Mouse (Mus musculus) kidney, postnatal 0 days (tissue): ENCODE data around the gene Tmem270. TPM values are rescaled to one million over a fixed set of nuclear protein-coding genes. Genes with fewer than 3 reads are reported as not detected.

Experiments used
- ATAC-seq: fragments of 200-750 bp; cut with Nextera tagmentation; replicated peaks from 2 replicates; pipeline ENCODE4 v1.8.0; 2017; ENCODE audit warnings: low read depth, moderate number of reproducible peaks, moderate TSS enrichment, moderate library complexity; ENCODE audit not compliant: low FRiP score
- DNase-seq: peaks from one replicate; pipeline ENCODE4 v3.0.0-alpha.2; 2016; ENCODE audit warnings: low spot score
- H3K27ac ChIP-seq: fragments of 300-500 bp; sonication (generic); 2 replicates; pipeline ENCODE4 v1.5.1; 2014; ENCODE audit warnings: mild to moderate bottlenecking
- H3K27me3 ChIP-seq: fragments of 300-500 bp; sonication (generic); 2 replicates; pipeline ENCODE4 v1.6.1; 2014; ENCODE audit warnings: low read length, mixed read lengths; ENCODE audit not compliant: insufficient read depth
- H3K36me3 ChIP-seq: fragments of 300-500 bp; sonication (generic); 2 replicates; pipeline ENCODE4 v1.6.1; 2014; ENCODE audit warnings: low read length, mixed read lengths; ENCODE audit not compliant: insufficient read depth
- H3K4me1 ChIP-seq: fragments of 300-500 bp; sonication (generic); replicated peaks from 2 replicates; pipeline ENCODE4 v1.6.1; 2014; ENCODE audit warnings: antibody characterized with exemption, low read length, mixed read lengths; ENCODE audit not compliant: insufficient read depth
- H3K4me2 ChIP-seq: fragments of 300-500 bp; sonication (generic); 2 replicates; pipeline ENCODE4 v1.6.1; 2014; ENCODE audit warnings: mild to moderate bottlenecking, low read length, moderate library complexity, mixed read lengths
- H3K4me3 ChIP-seq: fragments of 300-500 bp; sonication (generic); replicated peaks from 2 replicates; pipeline ENCODE4 v1.5.1; 2014; ENCODE audit warnings: low read depth, low read length
- H3K9ac ChIP-seq: fragments of 300-500 bp; sonication (generic); 2 replicates; pipeline ENCODE4 v1.6.1; 2014; ENCODE audit warnings: low read depth, low read length
- H3K9me3 ChIP-seq: fragments of 300-500 bp; sonication (generic); replicated peaks from 2 replicates; pipeline ENCODE4 v1.6.1; 2016; ENCODE audit warnings: low read length, inconsistent platforms, mixed read lengths
- CTCF ChIP-seq: IDR thresholded peaks from 2 replicates; pipeline ENCODE4 v1.5.1; 2016; ENCODE audit warnings: antibody characterized with exemption, low read depth, mild to moderate bottlenecking, moderate library complexity
- WGBS: fragments of 180-500 bp; shearing (Covaris S2); extraction: QIAGEN DNeasy Blood & Tissue Kit; methylation state at CpG from one replicate; pipeline ENCODE4 v1.1.7; 2014; 5-methylcytosine and 5-hydroxymethylcytosine counted together
- polyA plus RNA-seq: library from polyadenylated mRNA; unstranded; fragments of >200 nt; fragmentation: Nextera tagmentation; extraction: Ambion mirVana; gene quantifications from 2 replicates; pipeline ENCODE4 v1.2.1, GENCODE M21; 2015

The Tmem270 gene
- polyA plus RNA-seq, 1 experiment from 2014 or later = not detected

DNA sequence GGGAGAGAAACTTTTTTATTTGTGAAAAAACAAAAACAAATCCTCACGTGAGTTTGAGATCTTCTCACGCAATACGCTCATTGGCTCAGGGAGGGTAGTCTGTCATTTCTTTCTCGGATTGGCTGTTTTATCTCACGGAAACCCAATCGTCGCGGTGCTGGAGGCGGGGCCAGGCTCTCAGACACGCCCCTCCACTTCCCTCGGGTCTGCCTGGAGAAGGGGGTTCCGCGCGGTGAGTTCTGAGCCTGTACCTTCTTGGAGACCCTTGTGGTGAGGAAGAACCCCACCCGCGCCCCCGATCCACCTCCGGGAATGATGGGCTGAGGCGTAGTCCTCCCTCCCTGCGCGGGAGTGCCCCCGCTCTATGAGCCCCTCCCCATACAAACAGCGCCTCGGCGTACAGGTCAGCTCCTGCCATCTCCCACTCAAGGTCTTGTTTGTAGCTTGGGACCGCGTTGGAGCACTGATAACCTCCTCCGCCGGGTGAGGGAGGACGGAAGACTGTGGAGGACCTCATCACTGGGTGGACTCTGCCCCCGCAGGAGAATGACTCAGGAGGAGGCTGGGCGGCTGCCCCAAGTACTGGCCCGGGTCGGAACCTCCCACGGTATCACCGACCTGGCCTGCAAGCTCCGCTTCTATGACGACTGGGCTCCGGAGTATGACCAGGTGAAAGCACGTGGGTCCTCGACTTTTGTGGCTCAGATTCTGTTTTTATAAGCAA, 25.8 kb upstream of the Tmem270 start, which contains the start of gene Mettl27:
Gene Mettl27 (plus strand): TSS at position 190 of the 724 bp plus-strand sequence.
- WGBS = under 1% methylated on average over 41 of the region's 41 CpGs
- Histone ChIP-seq H3K9ac (peak within 1 kb of the TSS; percentile 68), H3K4me2 (peak within 1 kb of the TSS; percentile 79), H3K4me1 (no peaks in the 10 kb centered on the region), H3K27me3 (no peaks in the 10 kb centered on the region), H3K36me3 (peaks cover 8% of the 10 kb centered on the region; the same call in 1 of the 2 replicates), H3K27ac (peak within 1 kb of the TSS; percentile 87), H3K4me3 (peak within 1 kb of the TSS; percentile 63), H3K9me3 (no peaks in the 10 kb centered on the region)
- peak; percentile 98 for DNase-seq
- no peak for TF ChIP-seq CTCF
- peak; percentile 91 for ATAC-seq

GRCm38 (mm10) chr5:134929988-134930387, 23.5 kb upstream of the Tmem270 start:
- no peak for TF ChIP-seq CTCF
- Histone ChIP-seq H3K4me3 (no peak overlapping the region), H3K4me1 (no peaks in the 10 kb centered on the region), H3K36me3 (peaks cover 5% of the 10 kb centered on the region; the same call in 1 of the 2 replicates), H3K27ac (no peak overlapping the region), H3K9me3 (no peaks in the 10 kb centered on the region), H3K27me3 (no peaks in the 10 kb centered on the region), H3K4me2 (no peak overlapping the region), H3K9ac (no peak overlapping the region)
- DNase-seq (no peak), ATAC-seq (no peak)
- WGBS = 90% methylated on average over 2 of the region's 2 CpGs

GRCm38 (mm10) chr5:134926726-134927125, 20.2 kb upstream of the Tmem270 start:
- Histone ChIP-seq H3K27ac (no peak overlapping the region), H3K36me3 (no peaks in the 10 kb centered on the region), H3K9me3 (no peaks in the 10 kb centered on the region), H3K4me2 (no peak overlapping the region), H3K27me3 (no peaks in the 10 kb centered on the region), H3K9ac (no peak overlapping the region), H3K4me1 (no peaks in the 10 kb centered on the region), H3K4me3 (no peak overlapping the region)
- ATAC-seq (no peak), DNase-seq (no peak)
- 69% methylated on average over 4 of the region's 4 CpGs for WGBS
- no peak for TF ChIP-seq CTCF

DNA sequence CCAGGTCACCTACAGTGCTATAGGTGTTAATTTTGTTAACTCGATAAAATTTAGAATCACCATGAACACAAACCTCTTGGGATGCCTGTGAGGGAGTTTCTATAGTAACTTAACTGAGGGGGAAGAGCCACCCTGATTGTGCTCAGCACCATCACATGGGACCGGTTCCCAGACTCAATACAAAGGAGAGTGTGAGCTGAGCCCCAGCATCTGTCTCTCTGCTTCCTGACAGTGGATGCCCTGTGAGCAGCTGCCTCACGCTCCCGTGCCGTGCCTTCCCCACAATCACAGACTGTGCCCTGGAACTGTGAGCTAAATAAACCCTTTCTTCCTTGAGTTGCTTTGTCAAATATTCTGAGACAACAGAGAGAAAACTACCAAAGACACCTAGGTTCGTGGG, 16.6 kb upstream of the Tmem270 start:
- Histone ChIP-seq H3K9me3 (no peaks in the 10 kb centered on the region), H3K4me1 (no peaks in the 10 kb centered on the region), H3K9ac (no peak overlapping the region), H3K4me3 (no peak overlapping the region), H3K36me3 (no peaks in the 10 kb centered on the region), H3K4me2 (no peak overlapping the region), H3K27me3 (no peaks in the 10 kb centered on the region), H3K27ac (no peak overlapping the region)
- 65% methylated on average over 6 of the region's 6 CpGs for WGBS
- ATAC-seq (no peak), DNase-seq (no peak)
- no peak for TF ChIP-seq CTCF

DNA sequence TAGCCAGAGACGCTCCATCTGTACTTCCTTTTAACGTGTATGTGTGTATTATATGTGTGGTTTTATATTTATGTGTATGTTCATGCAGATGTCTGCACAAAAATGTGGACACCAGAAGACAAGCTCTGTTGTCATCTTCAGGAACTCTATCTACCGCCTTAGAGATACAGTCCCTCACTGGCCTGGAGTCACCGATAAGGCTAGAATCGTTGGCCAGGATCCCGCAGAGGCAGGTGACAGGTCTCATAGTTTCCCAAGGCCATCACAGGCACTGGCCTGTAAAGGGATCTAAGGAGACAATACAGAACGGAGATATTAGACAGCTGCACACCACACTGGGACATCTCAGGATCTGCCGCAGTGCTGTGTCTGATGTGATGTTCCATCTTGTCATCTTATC, 14.6 kb upstream of the Tmem270 start:
- no peak overlapping the region for H3K4me3 ChIP-seq
- H3K27me3 ChIP-seq = no peaks in the 10 kb centered on the region
- TF ChIP-seq CTCF = no peak
- H3K4me2 ChIP-seq = no peak overlapping the region
- H3K27ac ChIP-seq = no peak overlapping the region
- WGBS = 87% methylated on average over 8 of the region's 8 CpGs
- ATAC-seq (no peak), DNase-seq (no peak)
- no peaks in the 10 kb centered on the region for H3K36me3 ChIP-seq
- H3K4me1 ChIP-seq = no peaks in the 10 kb centered on the region
- H3K9ac ChIP-seq = no peak overlapping the region
- H3K9me3 ChIP-seq = no peaks in the 10 kb centered on the region

- no peaks in the 10 kb centered on the region for H3K27me3 ChIP-seq
- H3K4me1 ChIP-seq = no peaks in the 10 kb centered on the region
- H3K9me3 ChIP-seq = no peaks in the 10 kb centered on the region
- ATAC-seq (no peak), DNase-seq (no peak)
- H3K36me3 ChIP-seq = no peaks in the 10 kb centered on the region
- TF ChIP-seq CTCF = no peak
- H3K27ac ChIP-seq = no peak overlapping the region
- no peak overlapping the region for H3K4me3 ChIP-seq
- no peak overlapping the region for H3K9ac ChIP-seq
- no peak overlapping the region for H3K4me2 ChIP-seq
- WGBS = 78% methylated on average over 6 of the region's 6 CpGs
Measured at GRCm38 (mm10) chr5:134920106-134920687, 13.7 kb upstream of the Tmem270 start.
